Mouse (Mus musculus) forebrain, postnatal 0 days (tissue): ENCODE measurements at regions not wholly inside any gene's neighbourhood (a gene's known extent, or its start where the extent isn't known, plus 50 kb on each side); places are given as distances from the start of the nearest gene placed in this dataset.

ENCODE experiments used
- ATAC-seq: fragments of 200-750 bp; cut with Nextera tagmentation; 2 replicates; pipeline ENCODE4 v1.8.0; 2017; ENCODE audit warnings: mild to moderate bottlenecking, moderate library complexity
- DNase-seq: peaks from one replicate; pipeline ENCODE4 v3.0.0-alpha.2; 2015
- H3K27ac ChIP-seq: fragments of 300-500 bp; sonication (generic); 2 replicates; pipeline ENCODE4 v1.5.1; 2014; ENCODE audit warnings: low read depth, mild to moderate bottlenecking, antibody characterized with exemption, low read length, moderate library complexity, mixed read lengths
- H3K27me3 ChIP-seq: fragments of 300-500 bp; sonication (generic); 2 replicates; pipeline ENCODE4 v1.6.1; 2014; ENCODE audit warnings: mild to moderate bottlenecking, low read length, mixed read lengths; ENCODE audit not compliant: insufficient read depth
- H3K36me3 ChIP-seq: fragments of 300-500 bp; sonication (generic); 2 replicates; pipeline ENCODE4 v1.6.1; 2014; ENCODE audit warnings: mild to moderate bottlenecking, moderate library complexity; ENCODE audit not compliant: insufficient read depth
- H3K4me1 ChIP-seq: fragments of 300-500 bp; sonication (generic); 2 replicates; pipeline ENCODE4 v1.6.1; 2014; ENCODE audit warnings: antibody characterized with exemption; ENCODE audit not compliant: insufficient read depth
- H3K4me2 ChIP-seq: fragments of 300-500 bp; sonication (generic); 2 replicates; pipeline ENCODE4 v1.6.1; 2014; ENCODE audit warnings: low read depth, mild to moderate bottlenecking, moderate library complexity
- H3K4me3 ChIP-seq: fragments of 300-500 bp; sonication (generic); 2 replicates; pipeline ENCODE4 v1.5.1; 2014; ENCODE audit warnings: low read depth, low read length, mixed read lengths
- H3K9ac ChIP-seq: fragments of 300-500 bp; sonication (generic); 2 replicates; pipeline ENCODE4 v1.6.1; 2014; ENCODE audit warnings: mild to moderate bottlenecking
- H3K9me3 ChIP-seq: fragments of 300-500 bp; sonication (generic); 2 replicates; pipeline ENCODE4 v1.6.1; 2016; ENCODE audit warnings: low read length
- CTCF ChIP-seq: sonication (generic); IDR thresholded peaks from 2 replicates; pipeline ENCODE4 v1.5.1; 2016; ENCODE audit warnings: antibody characterized with exemption, control low read depth, low read depth
- WGBS: fragments of 180-500 bp; shearing (Covaris S2); extraction: QIAGEN DNeasy Blood & Tissue Kit; methylation state at CpG from one replicate; pipeline ENCODE4 v1.1.7; 2014; 5-methylcytosine and 5-hydroxymethylcytosine counted together

DNA sequence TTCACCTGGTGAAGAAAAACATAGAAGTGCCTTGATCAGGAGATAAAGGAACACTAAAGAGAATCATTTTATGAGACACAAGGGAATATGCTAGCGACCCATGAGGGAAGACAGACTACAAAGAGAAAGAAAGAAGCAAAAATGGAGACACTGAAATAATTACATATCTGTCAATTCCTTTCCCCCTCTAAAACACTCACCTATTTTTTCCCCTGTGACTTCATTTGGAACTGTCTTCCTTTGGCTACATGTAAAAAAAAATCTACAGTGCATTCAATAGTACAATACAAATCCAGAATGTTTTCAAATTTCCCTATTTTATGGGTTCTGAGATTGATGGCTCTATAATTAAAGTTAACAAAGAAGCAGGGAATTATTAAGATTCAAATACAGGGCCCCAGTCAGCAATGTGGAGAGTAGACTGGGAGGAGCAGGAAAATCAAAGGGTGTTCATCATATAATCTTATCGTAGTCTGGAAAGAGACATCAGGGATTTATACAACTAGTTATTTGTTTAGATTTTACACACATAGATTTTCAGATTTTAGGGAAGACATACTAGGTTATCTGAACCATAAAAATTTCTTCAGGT is 598.0 kb downstream of the Hdgfl1 start:
- no peak for DNase-seq
- no peaks in the 10 kb centered on the region for H3K27me3 ChIP-seq
- no peak overlapping the region for H3K27ac ChIP-seq
- no peaks in the 10 kb centered on the region for H3K4me1 ChIP-seq
- no peak overlapping the region for H3K4me3 ChIP-seq
- H3K4me2 ChIP-seq = no peak overlapping the region
- H3K9me3 ChIP-seq = no peaks in the 10 kb centered on the region
- ATAC-seq = peak; percentile 66; the same call in 1 of the 2 replicates
- 67% methylated on average over 2 of the region's 2 CpGs for WGBS
- H3K36me3 ChIP-seq = no peaks in the 10 kb centered on the region
- H3K9ac ChIP-seq = no peak overlapping the region
- no peak for TF ChIP-seq CTCF

DNA sequence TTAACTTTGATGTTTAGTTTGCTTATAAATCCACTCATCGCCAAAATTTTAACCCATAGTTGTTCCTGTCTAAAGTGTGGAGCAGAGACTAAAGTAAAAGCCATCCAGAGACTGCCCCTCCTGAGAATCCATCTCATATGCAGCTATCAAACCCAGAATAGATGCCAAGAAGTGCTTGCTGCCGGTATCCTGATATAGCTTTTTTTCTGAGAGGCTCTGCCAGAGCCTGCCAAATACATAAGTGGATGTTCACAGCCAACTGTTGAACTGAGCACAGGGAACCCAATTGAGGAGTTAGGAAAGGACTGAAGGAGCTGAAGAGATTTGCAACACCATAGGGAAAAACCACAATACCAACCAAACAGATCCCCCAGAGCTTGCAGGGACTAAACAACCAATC is 600.3 kb downstream of the Hdgfl1 start:
- H3K4me3 ChIP-seq = no peak overlapping the region
- WGBS = 60% methylated on average over 2 of the region's 2 CpGs
- no peaks in the 10 kb centered on the region for H3K27me3 ChIP-seq
- no peak overlapping the region for H3K4me2 ChIP-seq
- no peak for TF ChIP-seq CTCF
- H3K4me1 ChIP-seq = no peaks in the 10 kb centered on the region
- peak; percentile 34; the same call in 1 of the 2 replicates for ATAC-seq
- DNase-seq = peak; percentile 21
- H3K9me3 ChIP-seq = no peaks in the 10 kb centered on the region
- H3K9ac ChIP-seq = no peak overlapping the region
- H3K27ac ChIP-seq = no peak overlapping the region
- H3K36me3 ChIP-seq = no peaks in the 10 kb centered on the region

DNA sequence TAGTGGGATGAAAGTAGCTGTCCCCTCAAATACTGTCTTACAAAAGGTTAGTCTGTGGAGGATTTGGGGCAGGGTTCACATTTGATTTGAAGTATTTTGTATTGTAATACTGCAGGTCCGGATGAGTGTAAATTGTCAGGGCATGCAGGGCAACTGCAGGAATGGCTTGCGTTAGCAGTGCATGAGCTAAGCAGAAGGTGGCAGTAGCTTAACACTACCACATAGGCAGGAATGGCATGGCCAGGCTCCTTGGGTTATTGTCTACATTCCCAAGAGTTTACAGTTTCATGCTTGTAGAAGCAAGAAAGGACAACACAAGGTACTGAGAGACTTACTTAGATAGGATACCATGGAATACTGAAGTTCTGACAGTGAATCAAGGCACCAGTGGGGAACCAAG is 611.3 kb downstream of the Hdgfl1 start:
- no peak overlapping the region for H3K4me2 ChIP-seq
- no peaks in the 10 kb centered on the region for H3K36me3 ChIP-seq
- TF ChIP-seq CTCF = peak; percentile 62
- peaks cover 12% of the 10 kb centered on the region for H3K4me1 ChIP-seq
- H3K9me3 ChIP-seq = no peaks in the 10 kb centered on the region
- no peaks in the 10 kb centered on the region for H3K27me3 ChIP-seq
- H3K27ac ChIP-seq = no peak overlapping the region
- ATAC-seq (no peak), DNase-seq (peak; percentile 23)
- no peak overlapping the region for H3K4me3 ChIP-seq
- no peak overlapping the region for H3K9ac ChIP-seq
- 75% methylated on average over 2 of the region's 2 CpGs for WGBS

DNA sequence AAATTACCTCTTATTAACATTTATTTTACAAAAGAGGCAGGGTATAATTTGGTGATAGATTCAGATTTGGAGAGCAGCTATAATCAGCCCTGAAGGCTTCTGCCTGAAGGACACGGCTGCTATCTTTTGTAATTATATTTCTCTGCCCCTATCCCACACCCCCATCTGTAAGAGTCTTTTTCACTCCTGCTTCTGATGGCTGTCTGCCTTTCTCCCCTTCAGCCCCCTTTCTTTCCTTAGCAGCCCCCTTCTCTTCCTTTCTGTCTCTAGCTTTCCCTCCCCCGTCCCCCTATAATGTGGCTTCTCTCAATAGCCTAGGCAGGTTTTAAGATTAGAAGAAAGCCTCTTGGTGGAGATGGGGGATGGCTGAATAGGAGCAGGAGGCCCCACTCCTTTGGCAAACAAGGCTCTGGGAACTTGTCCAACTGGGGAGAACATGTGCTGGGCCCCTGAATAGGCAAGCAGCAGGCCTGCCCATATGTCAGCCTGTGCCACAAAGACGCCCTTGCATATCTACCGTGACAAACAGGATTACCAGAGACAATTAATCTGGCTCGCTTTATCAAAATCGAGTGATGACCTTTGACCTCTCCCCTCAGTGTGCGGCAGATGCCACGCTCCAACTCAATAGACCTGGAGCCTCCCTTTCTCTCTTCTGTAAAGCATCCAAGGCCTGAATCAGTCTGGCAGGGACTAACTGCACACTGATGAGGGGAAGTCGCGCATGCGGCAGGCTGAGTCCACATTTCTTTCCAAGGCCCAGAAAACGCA is 615.1 kb downstream of the Hdgfl1 start:
- Histone ChIP-seq H3K9me3 (no peaks in the 10 kb centered on the region), H3K36me3 (no peaks in the 10 kb centered on the region), H3K9ac (no peak overlapping the region), H3K4me3 (no peak overlapping the region), H3K27me3 (no peaks in the 10 kb centered on the region), H3K4me1 (peaks cover 12% of the 10 kb centered on the region), H3K27ac (peak overlapping the region; percentile 84), H3K4me2 (no peak overlapping the region; the same call in 1 of the 2 replicates)
- no peak for TF ChIP-seq CTCF
- peak; percentile 97 for ATAC-seq
- 10% methylated on average over 12 of the region's 12 CpGs for WGBS
- DNase-seq = peak; percentile 94

DNA sequence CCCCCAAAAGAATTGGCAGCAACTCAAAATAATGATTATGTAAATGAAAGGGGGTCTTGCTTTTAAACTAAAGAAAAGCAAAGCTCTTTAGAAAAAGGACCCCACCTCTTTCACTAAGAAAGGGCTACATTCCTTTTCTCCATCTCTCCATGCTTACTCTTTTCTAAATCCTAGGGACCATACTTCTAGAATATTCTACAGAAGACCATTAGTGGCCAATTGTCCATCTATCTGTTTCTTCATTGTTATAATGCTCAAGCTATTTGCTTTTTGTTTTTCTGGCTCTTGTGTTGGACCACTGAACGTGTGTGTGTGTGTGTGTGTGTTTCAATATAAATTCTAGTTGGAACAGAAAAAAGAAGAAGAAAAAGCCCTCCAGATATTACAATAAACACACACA is 615.7 kb downstream of the Hdgfl1 start:
- Histone ChIP-seq H3K4me3 (no peak overlapping the region), H3K27ac (peak overlapping the region; percentile 84), H3K36me3 (no peaks in the 10 kb centered on the region), H3K9ac (no peak overlapping the region), H3K27me3 (no peaks in the 10 kb centered on the region), H3K4me1 (peaks cover 12% of the 10 kb centered on the region), H3K9me3 (no peaks in the 10 kb centered on the region), H3K4me2 (no peak overlapping the region)
- 12% methylated on average over 1 of the region's 1 CpGs for whole genome bisulfite sequencing
- ATAC-seq (no peak), DNase-seq (peak; percentile 20)
- TF ChIP-seq CTCF = no peak

DNA sequence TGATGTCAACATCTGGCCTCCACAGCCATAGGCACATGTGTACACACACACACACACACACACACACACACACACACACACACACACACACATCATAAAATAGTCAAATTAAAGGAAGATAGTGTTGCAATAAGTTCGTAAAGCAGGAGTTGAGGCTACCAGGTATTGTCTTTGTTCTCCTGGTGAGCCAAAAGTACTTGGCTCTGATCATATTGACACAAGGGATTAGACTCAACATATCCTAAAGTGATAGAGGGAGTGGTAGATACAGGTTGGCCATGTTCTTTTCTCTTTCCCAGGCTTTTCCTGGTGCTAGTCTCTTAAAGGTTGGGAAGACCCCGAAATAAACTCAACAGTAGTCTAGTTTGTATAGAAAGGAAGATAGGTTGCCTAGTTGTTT is 616.9 kb downstream of the Hdgfl1 start:
- Histone ChIP-seq H3K4me3 (no peak overlapping the region), H3K9me3 (no peaks in the 10 kb centered on the region), H3K9ac (no peak overlapping the region), H3K36me3 (no peaks in the 10 kb centered on the region), H3K4me1 (peaks cover 12% of the 10 kb centered on the region), H3K27ac (no peak overlapping the region), H3K4me2 (no peak overlapping the region), H3K27me3 (no peaks in the 10 kb centered on the region)
- TF ChIP-seq CTCF = no peak
- 83% methylated on average over 2 of the region's 2 CpGs for WGBS
- ATAC-seq (no peak), DNase-seq (no peak)

DNA sequence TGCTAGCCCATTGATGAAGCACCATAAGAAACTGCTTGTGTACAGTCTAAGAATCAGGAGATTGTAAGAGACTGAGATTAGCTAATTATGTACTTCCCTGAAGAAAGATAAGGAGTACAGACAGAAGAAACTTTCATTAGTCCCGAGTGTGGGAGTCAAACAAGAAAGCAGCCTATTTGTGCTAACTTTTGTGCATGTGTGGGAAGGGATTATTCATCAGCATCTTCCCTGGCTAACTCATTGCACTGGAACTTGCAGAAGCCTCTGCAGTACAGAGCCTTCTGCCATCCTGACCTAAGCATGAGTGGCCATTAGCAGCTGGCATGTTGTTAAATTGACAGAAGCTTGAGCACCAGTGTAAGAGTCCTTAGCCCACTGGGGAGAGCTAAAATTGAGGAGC is 619.5 kb downstream of the Hdgfl1 start:
- Histone ChIP-seq H3K9me3 (no peaks in the 10 kb centered on the region), H3K4me3 (no peak overlapping the region), H3K9ac (no peak overlapping the region), H3K27me3 (no peaks in the 10 kb centered on the region), H3K27ac (no peak overlapping the region), H3K4me2 (no peak overlapping the region), H3K36me3 (no peaks in the 10 kb centered on the region), H3K4me1 (peaks cover 12% of the 10 kb centered on the region)
- no peak for TF ChIP-seq CTCF
- no peak for DNase-seq
- ATAC-seq = no peak
- WGBS = 37% methylated on average over 1 of the region's 1 CpGs
